Mouse (Mus musculus) layer of hippocampus, postnatal 25 days (tissue): ENCODE measurements at regions not wholly inside any gene's neighbourhood (a gene's known extent, or its start where the extent isn't known, plus 50 kb on each side); places are given as distances from the start of the nearest gene placed in this dataset.
A peak's percentile ranks its signal among the peaks of the same experiment; 100 is the strongest.

Source experiments
- DNase-seq, 2 experiments: peaks; one replicate each; pipeline ENCODE4 v3.0.0; 2022; ENCODE audit warnings: mixed read lengths in 2 of 2, low spot score in 1 of 2; ENCODE audit errors: extremely low spot score in 1 of 2

GRCm38 (mm10) chr8:5601116-5601515 is 496.0 kb upstream of the Slc10a2 start:
- DNase-seq: no peak

GRCm38 (mm10) chr8:5591571-5591970 is 486.4 kb upstream of the Slc10a2 start:
- DNase-seq: peak; percentile 8 to 19
